Mouse (Mus musculus): ENCODE results near the gene Caprin1.
A peak's percentile ranks its signal among the peaks of the same experiment; 100 is the strongest.

Gene Caprin1

GRCm38 (mm10) chr2:103719292-103719646, 78.2 kb downstream of the Caprin1 start:
- DNase-seq, result no peak

DNA sequence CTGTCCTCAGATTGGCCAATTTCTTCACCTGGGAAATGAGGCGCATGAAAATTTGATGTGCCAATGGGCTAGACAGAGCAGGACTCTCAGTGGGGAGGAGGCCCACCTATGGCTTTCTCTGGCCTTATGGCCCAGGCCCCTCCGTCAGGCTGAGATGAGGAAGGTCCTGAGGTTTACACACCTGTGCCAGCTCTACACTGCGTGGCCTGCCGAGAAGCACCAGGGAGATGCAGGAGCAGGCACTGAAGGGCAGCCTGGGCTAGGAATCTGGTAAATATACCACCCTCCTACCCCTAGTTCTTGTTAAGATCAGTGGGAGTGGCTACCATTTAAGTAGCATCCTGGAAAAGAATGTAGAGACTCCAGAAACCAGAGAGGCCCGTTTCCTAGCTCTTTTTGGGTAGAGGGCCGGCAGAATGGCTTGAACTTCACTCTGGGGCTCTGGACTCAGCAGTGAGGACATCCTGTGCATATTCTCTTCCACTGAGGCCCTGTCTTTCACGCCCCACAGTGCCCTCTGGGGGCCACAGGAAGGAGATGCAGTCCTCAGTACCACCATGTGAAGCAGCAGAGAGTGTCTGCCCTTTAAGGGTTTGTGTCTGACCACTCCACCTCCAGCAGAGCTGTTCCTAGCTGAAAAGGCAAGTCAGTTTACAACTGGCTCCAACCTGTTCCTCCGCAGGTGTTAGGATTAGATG, 78.7 kb downstream of the Caprin1 start:
- peak; percentile 89 to 90 for DNase-seq

DNA sequence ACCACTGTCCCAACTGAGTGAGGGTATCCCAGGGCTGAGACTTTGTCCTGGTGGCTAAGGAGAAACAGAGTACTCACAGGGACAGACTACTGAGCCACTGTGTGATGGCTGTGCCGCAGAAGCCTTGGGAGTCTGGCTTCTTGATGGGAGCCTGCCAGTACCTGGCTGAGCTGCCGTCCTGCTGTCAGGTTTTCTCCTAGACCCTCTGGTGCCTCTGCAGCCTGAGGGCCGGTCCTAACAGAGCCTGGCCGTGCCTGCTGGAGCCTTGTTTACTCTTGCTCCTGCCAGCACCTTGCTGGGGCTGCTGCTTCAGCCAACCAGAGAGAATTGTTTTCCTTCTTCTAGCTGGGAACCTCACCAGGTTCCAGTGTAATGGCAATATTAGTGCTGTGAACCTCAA, 83.0 kb downstream of the Caprin1 start:
- DNase-seq, result peak; percentile 46 to 50

DNA sequence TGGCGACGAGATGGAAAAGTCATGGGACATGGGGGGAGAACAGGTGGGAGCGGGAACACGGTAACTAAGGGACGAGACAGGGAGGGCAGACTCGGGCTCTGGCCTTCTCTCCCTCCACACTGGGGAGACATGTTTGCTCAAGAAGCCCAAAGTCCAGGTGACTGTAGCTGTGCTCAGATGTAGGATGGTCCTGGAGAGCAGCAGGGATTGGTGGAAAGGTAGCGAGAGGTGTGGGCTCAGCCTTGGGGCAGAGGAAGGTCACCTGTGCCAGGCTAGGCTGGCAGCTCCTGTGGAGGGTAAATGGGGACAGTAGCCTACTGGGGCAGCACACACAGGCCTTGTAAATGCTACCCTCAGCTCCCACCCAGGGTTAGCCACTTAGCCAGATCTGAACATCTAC, 83.6 kb downstream of the Caprin1 start:
- DNase-seq, result no peak
